7 mouse cellular contexts compared by ENCODE assay signal in the genomic region with DNA sequence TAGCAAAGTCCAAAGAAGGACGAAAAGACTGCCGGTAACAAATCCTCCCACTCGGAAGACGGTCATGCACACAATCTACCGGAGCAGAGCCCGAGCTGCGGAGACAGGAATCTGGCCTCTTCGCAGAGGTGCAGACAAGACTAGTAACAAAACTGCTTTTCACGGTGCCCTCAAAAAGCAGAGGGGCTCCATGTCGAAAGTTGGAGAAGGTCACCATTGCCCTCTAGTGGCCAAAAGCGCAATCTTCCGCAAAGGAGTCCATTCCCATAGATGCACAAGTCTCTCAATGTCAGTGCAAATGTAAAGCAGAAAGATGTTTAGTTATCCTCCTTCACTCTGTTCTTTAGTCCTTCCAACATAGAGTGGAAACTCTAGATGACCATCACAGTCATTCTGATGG. TPM values are rescaled to one million over a fixed set of nuclear protein-coding genes. Genes with fewer than 3 reads are reported as not detected.
DNase-seq lines count a peak whose midpoint lies in the region; ATAC-seq lines count a peak whose summit lies in the region.

No protein-coding gene starts in this region.

- ATAC-seq in common myeloid progenitor, adult 5-6 weeks (replicated peaks; ENCODE audit: low read depth, poor library complexity, severe bottlenecking), result peak; percentile 74
- no peak for ATAC-seq in intestine, embryonic 14.5 days (replicated peaks; ENCODE audit: low FRiP score, low TSS enrichment, low read depth)

- H3K36me3 ChIP-seq in intestine, embryonic 14.5 days (ENCODE audit: control insufficient read depth, insufficient read depth, low read length), result peaks cover 26% of the 10 kb centered on the region
- peaks cover 20% of the 10 kb centered on the region for H3K36me3 ChIP-seq in midbrain, embryonic 10.5 days

- H3K27me3 ChIP-seq in intestine, embryonic 14.5 days (replicated peaks; ENCODE audit: control insufficient read depth, insufficient read depth, low read length), result peaks cover 10% of the 10 kb centered on the region; the same call in 1 of the 2 replicates
- peaks cover 57% of the 10 kb centered on the region for H3K27me3 ChIP-seq in midbrain, embryonic 10.5 days (ENCODE audit: low read depth, poor library complexity, severe bottlenecking)

- H3K9me3 ChIP-seq in intestine, embryonic 14.5 days (ENCODE audit: control insufficient read depth, low read length), result no peaks in the 10 kb centered on the region
- H3K9me3 ChIP-seq in midbrain, embryonic 10.5 days (replicated peaks), result no peaks in the 10 kb centered on the region

- H3K4me1 ChIP-seq in intestine, embryonic 14.5 days (replicated peaks; ENCODE audit: control insufficient read depth, insufficient read depth, low read length), result 0 out of 2 replicates have a peak, but pooled peaks cover 6% of the 10 kb centered on the region
- peaks cover 32% of the 10 kb centered on the region for H3K4me1 ChIP-seq in midbrain, embryonic 10.5 days

- DNase-seq in adrenal gland, postnatal 10 days, result peak; percentile 84
- DNase-seq in gastrocnemius, postnatal 14 days, result peak; percentile 57
- peak; percentile 95 for DNase-seq in intestine, embryonic 14.5 days (ENCODE audit: low spot score)
- peak; percentile 81 to 89 for DNase-seq in left cerebral cortex, postnatal 25 days (ENCODE audit: low spot score in 2 of 2)
- peak; percentile 85 for DNase-seq in midbrain, embryonic 10.5 days (ENCODE audit: low spot score)
- peak; percentile 22 for DNase-seq in skeletal muscle tissue, adult 2 months (ENCODE audit: low read depth, low spot score)

- peak overlapping the region; percentile 37 for H3K9ac ChIP-seq in intestine, embryonic 14.5 days (ENCODE audit: low read length)

- peak overlapping the region; percentile 82 for H3K4me3 ChIP-seq in intestine, embryonic 14.5 days (ENCODE audit: low read depth, low read length)
- peak overlapping the region; percentile 45 for H3K4me3 ChIP-seq in midbrain, embryonic 10.5 days

- under 1% methylated on average over 12 of the region's 12 CpGs for WGBS in intestine, embryonic 14.5 days
- 2% methylated on average over 12 of the region's 12 CpGs for WGBS in midbrain, embryonic 10.5 days

- intact Hi-C loops in gastrocnemius, postnatal 14 days (cut with DNase I; ENCODE audit: low total_unique reads), result no loop called here
- intact Hi-C loops in left cerebral cortex, postnatal 25 days (cut with DNase I), result loop anchor here (5.0 to 10.0 kb wide), 6 partner anchors 266 to 1844 kb away; no protein-coding TSS in a partner anchor

- peak overlapping the region; percentile 74 for H3K4me2 ChIP-seq in intestine, embryonic 14.5 days (ENCODE audit: low read length)

- H3K27ac ChIP-seq in intestine, embryonic 14.5 days (ENCODE audit: low read depth), result no peak overlapping the region
- peak overlapping the region; percentile 50; the same call in 1 of the 2 replicates for H3K27ac ChIP-seq in midbrain, embryonic 10.5 days (replicated peaks)

RNA-seq across cellular contexts. Expression of a gene that starts 4.5 kb away (rescaled TPM):
- total RNA-seq in adrenal gland, postnatal 10 days (2021), result 10 to 100 TPM; 28.0 to 28.6 TPM
- total RNA-seq in common myeloid progenitor, adult 5-6 weeks (2017), result not detected in 2 replicates
- 10 to 100 TPM in 1 of 2 experiments, 1 to 10 TPM in 1; 7.8 to 11.5 TPM for total RNA-seq in gastrocnemius, postnatal 14 days (2021)
- polyA plus RNA-seq in intestine, embryonic 14.5 days (2014; fragmentation: Nextera tagmentation; extraction: Ambion mirVana), result 112 and 123 TPM in 2 replicates
- 10 to 100 TPM; 55.7 to 57.3 TPM for total RNA-seq in left cerebral cortex, postnatal 25 days (2021)
- polyA plus RNA-seq in midbrain, embryonic 10.5 days (2016; fragmentation: Nextera tagmentation; extraction: Ambion mirVana), result 55.2 and 59.2 TPM in 2 replicates

Comparison
In these comparisons a context has a peak if more than half of its experiments do, and no peak if none do; other contexts are left out.
1. DNase-seq: peak in every context shown above with its lines; median percentile 95 in intestine, embryonic 14.5 days; 85 in left cerebral cortex, postnatal 25 days; 85 in midbrain, embryonic 10.5 days; 84 in adrenal gland, postnatal 10 days; 57 in gastrocnemius, postnatal 14 days; 22 in skeletal muscle tissue, adult 2 months.